Mouse (Mus musculus): ENCODE results near the gene Dct. TPM values are rescaled to one million over a fixed set of nuclear protein-coding genes. Genes with fewer than 3 reads are reported as not detected.

The Dct gene
- polyA plus RNA-seq (2012; rRNA removed) = 0.15 and 0.23 TPM in 2 replicates

DNA sequence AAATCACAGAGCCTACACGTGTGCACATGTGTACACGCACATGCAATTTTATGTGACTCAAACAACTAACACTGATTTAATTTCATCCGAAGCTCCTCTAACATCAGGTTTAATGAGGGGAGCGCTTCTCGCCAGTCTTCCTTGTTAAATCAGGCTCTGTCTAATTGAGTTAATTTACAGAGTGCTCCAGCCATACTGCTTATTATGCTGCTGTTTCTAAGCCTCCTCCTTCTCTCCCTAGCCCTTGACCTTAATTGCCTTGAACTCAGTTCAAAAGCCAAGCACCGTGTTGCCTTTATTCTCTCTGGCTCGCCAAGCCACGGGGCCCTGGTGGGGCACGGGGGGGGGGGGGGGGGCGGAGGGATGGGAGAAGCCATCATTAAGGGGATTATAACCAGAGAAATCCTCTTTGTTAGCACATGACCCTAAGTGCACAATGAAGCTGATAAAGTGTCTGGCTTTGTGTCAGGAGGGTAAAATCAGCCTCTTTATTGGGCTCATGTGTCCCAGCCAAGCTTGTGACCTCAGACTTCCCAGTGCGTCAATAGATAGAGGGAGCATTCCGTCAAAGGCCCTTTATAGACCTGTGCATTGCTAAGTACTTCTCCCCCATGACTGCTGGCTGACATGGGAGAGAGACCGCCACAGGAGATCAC is at the start of gene Dct:
Dct (minus strand) TSS at position 270 of the 656 bp plus-strand sequence.
- 89% methylated on average over 13 of the region's 13 CpGs for WGBS
- DNase-seq = no peak
- H3K27me3 ChIP-seq (ENCODE audit: control insufficient read depth, insufficient read depth, low read length) = no peaks in the 10 kb centered on the region
- no peak within 1 kb of the TSS for H3K4me3 ChIP-seq (ENCODE audit: control insufficient read depth, insufficient read depth, low read length)
- TF ChIP-seq POLR2A (IDR thresholded peaks at IDR 0.05; ENCODE audit: control insufficient read depth, extremely low read depth, insufficient read depth, low read length, poor library complexity) (no peak), CTCF (IDR thresholded peaks at IDR 0.05; ENCODE audit: borderline replicate concordance, control insufficient read depth, extremely low read depth, insufficient read depth, low read length, poor library complexity) (no peak)
- no peak within 1 kb of the TSS for H3K27ac ChIP-seq (ENCODE audit: control insufficient read depth, insufficient read depth, low read length)
- H3K4me1 ChIP-seq (replicated peaks; ENCODE audit: control insufficient read depth, insufficient read depth, low read length) = no peaks in the 10 kb centered on the region
- no peaks in the 10 kb centered on the region for H3K36me3 ChIP-seq (ENCODE audit: control insufficient read depth, insufficient read depth, low read length)

DNA sequence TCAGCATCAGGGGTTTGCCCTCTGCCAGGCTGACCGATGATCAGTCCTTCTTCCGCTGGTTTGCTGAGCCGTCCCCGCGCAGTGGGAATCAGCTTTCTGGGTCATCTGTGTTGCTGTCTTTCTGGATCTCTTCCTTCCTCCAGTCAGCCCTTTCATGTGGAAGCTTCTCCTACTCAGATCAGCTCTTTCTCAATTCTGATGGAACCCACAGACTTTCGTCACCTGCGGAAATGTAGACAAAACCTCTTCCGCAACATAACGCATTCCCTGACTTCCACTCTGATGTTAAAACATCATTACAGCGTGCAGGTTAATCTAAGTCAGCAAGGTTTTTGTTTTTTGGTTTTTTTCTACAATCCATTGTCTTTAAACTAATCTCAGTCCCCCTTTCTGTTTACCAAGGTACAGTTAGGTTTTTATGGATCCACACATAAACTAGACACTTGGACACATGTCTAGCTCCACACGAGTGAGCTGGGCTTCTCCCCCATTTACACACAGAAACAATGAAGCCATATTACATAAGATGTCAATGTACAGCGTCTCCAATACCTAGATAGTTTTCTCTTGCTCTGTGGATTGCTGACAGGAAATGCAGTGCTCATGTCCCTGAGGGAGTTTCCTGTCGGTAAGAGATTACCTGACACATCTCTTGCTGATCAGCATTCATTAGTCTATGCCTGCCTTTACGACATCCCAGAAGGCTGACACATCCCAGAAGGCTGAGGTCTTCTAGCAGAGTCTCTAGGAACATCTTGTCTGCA is 49.4 kb upstream of the Dct start:
- Histone ChIP-seq H3K27ac (ENCODE audit: control insufficient read depth, insufficient read depth, low read length) (no peak overlapping the region), H3K4me3 (ENCODE audit: control insufficient read depth, insufficient read depth, low read length) (no peak overlapping the region)

GRCm38 (mm10) chr14:118098265-118098664 is 46.2 kb upstream of the Dct start:
- Histone ChIP-seq H3K36me3 (ENCODE audit: control insufficient read depth, insufficient read depth, low read length) (no peaks in the 10 kb centered on the region), H3K4me3 (ENCODE audit: control insufficient read depth, insufficient read depth, low read length) (no peak overlapping the region), H3K4me1 (replicated peaks; ENCODE audit: control insufficient read depth, insufficient read depth, low read length) (no peaks in the 10 kb centered on the region), H3K27ac (ENCODE audit: control insufficient read depth, insufficient read depth, low read length) (no peak overlapping the region), H3K27me3 (ENCODE audit: control insufficient read depth, insufficient read depth, low read length) (no peaks in the 10 kb centered on the region)
- DNase-seq = no peak
- WGBS = 84% methylated on average over 2 of the region's 2 CpGs
- TF ChIP-seq POLR2A (IDR thresholded peaks at IDR 0.05; ENCODE audit: control insufficient read depth, extremely low read depth, insufficient read depth, low read length, poor library complexity) (no peak), CTCF (IDR thresholded peaks at IDR 0.05; ENCODE audit: borderline replicate concordance, control insufficient read depth, extremely low read depth, insufficient read depth, low read length, poor library complexity) (no peak)

More for the DNA sequence above, 49.4 kb upstream of the Dct start:
- H3K27me3 ChIP-seq (ENCODE audit: control insufficient read depth, insufficient read depth, low read length) = no peaks in the 10 kb centered on the region
- TF ChIP-seq POLR2A (IDR thresholded peaks at IDR 0.05; ENCODE audit: control insufficient read depth, extremely low read depth, insufficient read depth, low read length, poor library complexity) = no peak
- WGBS = 84% methylated on average over 14 of the region's 14 CpGs
- DNase-seq = no peak
- H3K4me1 ChIP-seq (replicated peaks; ENCODE audit: control insufficient read depth, insufficient read depth, low read length) = no peaks in the 10 kb centered on the region
- no peaks in the 10 kb centered on the region for H3K36me3 ChIP-seq (ENCODE audit: control insufficient read depth, insufficient read depth, low read length)

DNA sequence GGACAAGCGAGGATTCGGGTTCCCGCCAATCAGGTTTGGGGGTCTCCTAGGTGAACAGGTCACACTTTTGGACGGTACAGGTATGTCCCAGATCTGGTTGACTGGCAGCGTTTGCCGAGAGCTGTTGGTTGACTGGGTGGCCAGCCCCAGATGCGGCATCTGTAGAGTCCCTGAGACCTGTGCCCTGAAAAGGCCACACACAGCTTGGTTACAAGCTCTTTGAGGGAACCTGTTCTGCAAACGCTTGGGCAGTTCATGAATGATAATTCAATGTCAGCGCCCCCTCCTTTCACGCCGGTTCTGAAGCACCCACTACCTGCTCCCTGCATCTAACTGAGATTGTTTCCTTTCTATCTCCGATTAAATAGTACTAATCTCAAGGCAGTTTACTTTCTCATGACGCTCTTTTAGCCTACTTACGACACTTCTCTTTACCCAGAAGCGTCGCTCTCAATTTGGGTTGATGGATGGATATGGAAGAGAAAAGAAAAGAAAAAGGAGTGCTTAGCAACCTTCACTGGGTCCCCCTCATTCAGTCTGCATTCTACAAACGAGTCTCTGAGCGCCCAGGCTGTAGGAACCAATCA is 37.9 kb upstream of the Dct start:
- no peak for TF ChIP-seq CTCF (IDR thresholded peaks at IDR 0.05; ENCODE audit: borderline replicate concordance, control insufficient read depth, extremely low read depth, insufficient read depth, low read length, poor library complexity)
- no peak for TF ChIP-seq POLR2A (IDR thresholded peaks at IDR 0.05; ENCODE audit: control insufficient read depth, extremely low read depth, insufficient read depth, low read length, poor library complexity)
- Histone ChIP-seq H3K36me3 (ENCODE audit: control insufficient read depth, insufficient read depth, low read length) (no peaks in the 10 kb centered on the region), H3K4me1 (replicated peaks; ENCODE audit: control insufficient read depth, insufficient read depth, low read length) (0 out of 2 replicates have a peak, but pooled peaks cover 2% of the 10 kb centered on the region), H3K4me3 (ENCODE audit: control insufficient read depth, insufficient read depth, low read length) (peak overlapping the region; percentile 96), H3K27me3 (ENCODE audit: control insufficient read depth, insufficient read depth, low read length) (no peaks in the 10 kb centered on the region), H3K27ac (ENCODE audit: control insufficient read depth, insufficient read depth, low read length) (no peak overlapping the region)
- 2% methylated on average over 18 of the region's 18 CpGs for WGBS
- DNase-seq = no peak

DNA sequence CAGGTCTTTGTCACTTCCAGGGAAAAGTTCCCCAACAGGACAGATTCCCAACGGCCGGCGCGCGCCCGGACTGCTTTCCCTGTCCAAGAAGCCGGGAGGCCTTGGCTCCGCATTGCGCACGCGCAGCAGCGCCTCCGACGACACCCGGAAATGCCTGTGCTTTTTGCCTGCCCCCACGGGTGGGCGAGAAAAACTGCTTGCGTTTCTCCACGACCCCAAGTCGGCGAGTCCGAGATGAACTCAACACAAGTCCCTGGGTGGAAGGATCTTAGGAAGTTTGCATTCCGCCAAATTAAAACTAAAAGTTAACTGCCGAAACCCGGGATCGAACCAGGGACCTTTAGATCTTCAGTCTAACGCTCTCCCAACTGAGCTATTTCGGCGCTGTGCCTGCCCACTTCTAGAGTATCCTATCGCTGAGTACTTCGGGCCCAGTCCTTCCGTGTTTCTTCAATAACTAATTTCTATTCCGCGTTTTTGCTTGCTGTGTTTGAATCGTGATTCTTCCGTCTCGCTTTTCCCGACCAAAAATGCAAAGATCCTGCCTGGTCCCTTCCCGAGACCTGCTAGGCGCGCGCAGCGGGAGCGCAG is 37.3 kb upstream of the Dct start:
- WGBS = under 1% methylated on average over 44 of the region's 44 CpGs
- H3K27ac ChIP-seq (ENCODE audit: control insufficient read depth, insufficient read depth, low read length) = peak overlapping the region; percentile 64
- H3K27me3 ChIP-seq (ENCODE audit: control insufficient read depth, insufficient read depth, low read length) = no peaks in the 10 kb centered on the region
- H3K4me1 ChIP-seq (replicated peaks; ENCODE audit: control insufficient read depth, insufficient read depth, low read length) = 0 out of 2 replicates have a peak, but pooled peaks cover 2% of the 10 kb centered on the region
- peak; percentile 87 for DNase-seq
- H3K36me3 ChIP-seq (ENCODE audit: control insufficient read depth, insufficient read depth, low read length) = no peaks in the 10 kb centered on the region
- H3K4me3 ChIP-seq (ENCODE audit: control insufficient read depth, insufficient read depth, low read length) = peak overlapping the region; percentile 96
- TF ChIP-seq CTCF (IDR thresholded peaks at IDR 0.05; ENCODE audit: borderline replicate concordance, control insufficient read depth, extremely low read depth, insufficient read depth, low read length, poor library complexity) (no peak), POLR2A (IDR thresholded peaks at IDR 0.05; ENCODE audit: control insufficient read depth, extremely low read depth, insufficient read depth, low read length, poor library complexity) (no peak)

DNA sequence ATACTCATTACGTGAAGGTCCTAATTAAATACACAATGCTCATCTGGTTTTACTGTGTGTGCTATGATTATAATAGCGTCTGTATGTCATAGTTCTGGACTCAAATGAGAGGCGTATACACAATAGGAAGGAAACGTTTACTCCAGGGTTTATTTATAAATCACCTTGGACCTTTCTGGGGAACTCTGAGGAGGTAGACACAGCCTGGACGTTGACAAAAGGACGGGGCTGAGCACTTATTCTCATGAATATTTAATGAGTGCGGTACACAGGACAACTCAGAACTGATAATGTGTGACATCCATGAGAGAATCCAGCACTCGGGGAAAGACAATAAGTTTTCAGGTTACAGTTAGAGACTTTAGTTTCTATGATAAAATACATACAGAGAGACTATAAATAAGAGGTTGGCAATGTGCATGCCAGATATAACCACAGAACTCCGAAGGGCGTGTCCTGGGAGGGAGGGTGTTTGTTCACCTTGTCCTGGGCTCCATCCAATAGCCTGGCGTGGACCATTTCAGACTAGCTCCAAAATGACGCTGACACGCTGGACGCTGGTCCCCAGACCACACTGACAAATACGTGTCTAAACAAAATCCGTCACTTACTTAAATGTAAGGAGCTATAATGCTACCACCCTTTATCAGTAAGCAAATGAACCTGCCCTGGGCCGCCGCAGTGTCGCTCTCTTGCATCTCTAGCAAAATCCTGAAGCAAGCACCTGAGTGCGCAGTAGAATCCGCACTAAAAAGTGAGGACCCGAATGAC is 36.6 kb upstream of the Dct start:
- no peaks in the 10 kb centered on the region for H3K36me3 ChIP-seq (ENCODE audit: control insufficient read depth, insufficient read depth, low read length)

More for the DNA sequence above, 36.6 kb upstream of the Dct start:
- no peaks in the 10 kb centered on the region for H3K27me3 ChIP-seq (ENCODE audit: control insufficient read depth, insufficient read depth, low read length)
- H3K27ac ChIP-seq (ENCODE audit: control insufficient read depth, insufficient read depth, low read length) = no peak overlapping the region
- WGBS = 8% methylated on average over 22 of the region's 22 CpGs
- 0 out of 2 replicates have a peak, but pooled peaks cover 2% of the 10 kb centered on the region for H3K4me1 ChIP-seq (replicated peaks; ENCODE audit: control insufficient read depth, insufficient read depth, low read length)
- DNase-seq = no peak
- peak overlapping the region; percentile 96 for H3K4me3 ChIP-seq (ENCODE audit: control insufficient read depth, insufficient read depth, low read length)
- TF ChIP-seq CTCF (IDR thresholded peaks at IDR 0.05; ENCODE audit: borderline replicate concordance, control insufficient read depth, extremely low read depth, insufficient read depth, low read length, poor library complexity) = no peak
- no peak for TF ChIP-seq POLR2A (IDR thresholded peaks at IDR 0.05; ENCODE audit: control insufficient read depth, extremely low read depth, insufficient read depth, low read length, poor library complexity)
